Mouse (Mus musculus) limb, embryonic 12.5 days (tissue): ENCODE data around the gene Ablim1. TPM values are rescaled to one million over a fixed set of nuclear protein-coding genes. Genes with fewer than 3 reads are reported as not detected.

ENCODE experiments used
- ATAC-seq: fragments of 200-750 bp; cut with Nextera tagmentation; 2 replicates; pipeline ENCODE4 v1.8.0; 2017; ENCODE audit warnings: low read depth, moderate TSS enrichment; ENCODE audit not compliant: insufficient number of reproducible peaks, insufficient read depth, low FRiP score, low TSS enrichment
- H3K27ac ChIP-seq: fragments of 300-500 bp; sonication (generic); 2 replicates; pipeline ENCODE4 v1.5.1; 2016; ENCODE audit warnings: mild to moderate bottlenecking, moderate library complexity
- H3K27me3 ChIP-seq: fragments of 300-500 bp; sonication (generic); 2 replicates; pipeline ENCODE4 v1.6.1; 2016; ENCODE audit warnings: mild to moderate bottlenecking, moderate library complexity
- H3K36me3 ChIP-seq: fragments of 300-500 bp; sonication (generic); 2 replicates; pipeline ENCODE4 v1.6.1; 2016; ENCODE audit warnings: mild to moderate bottlenecking, moderate library complexity
- H3K4me1 ChIP-seq: fragments of 300-500 bp; sonication (generic); replicated peaks from 2 replicates; pipeline ENCODE4 v1.6.1; 2016
- H3K4me2 ChIP-seq: fragments of 300-500 bp; sonication (generic); 2 replicates; pipeline ENCODE4 v1.6.1; 2016; ENCODE audit warnings: mild to moderate bottlenecking, moderate library complexity
- H3K4me3 ChIP-seq: fragments of 300-500 bp; sonication (generic); replicated peaks from 2 replicates; pipeline ENCODE4 v1.5.1; 2016; ENCODE audit warnings: mild to moderate bottlenecking
- H3K9ac ChIP-seq: fragments of 300-500 bp; sonication (generic); replicated peaks from 2 replicates; pipeline ENCODE4 v1.6.1; 2016; ENCODE audit warnings: mild to moderate bottlenecking, moderate library complexity
- H3K9me3 ChIP-seq: fragments of 300-500 bp; sonication (generic); 2 replicates; pipeline ENCODE4 v1.6.1; 2016; ENCODE audit warnings: mild to moderate bottlenecking, moderate library complexity
- WGBS: fragments of 180-500 bp; shearing (Covaris S2); methylation state at CpG from one replicate; pipeline ENCODE4 v1.1.7; 2016; 5-methylcytosine and 5-hydroxymethylcytosine counted together
- polyA plus RNA-seq: library from polyadenylated mRNA; unstranded; fragments of >200 nt; fragmentation: Nextera tagmentation; extraction: Ambion mirVana; gene quantifications from 2 replicates; pipeline ENCODE4 v1.2.1, GENCODE M21; 2016

Ablim1 gene
- polyA plus RNA-seq, 1 experiment from 2014 or later, result 22.1 TPM

DNA sequence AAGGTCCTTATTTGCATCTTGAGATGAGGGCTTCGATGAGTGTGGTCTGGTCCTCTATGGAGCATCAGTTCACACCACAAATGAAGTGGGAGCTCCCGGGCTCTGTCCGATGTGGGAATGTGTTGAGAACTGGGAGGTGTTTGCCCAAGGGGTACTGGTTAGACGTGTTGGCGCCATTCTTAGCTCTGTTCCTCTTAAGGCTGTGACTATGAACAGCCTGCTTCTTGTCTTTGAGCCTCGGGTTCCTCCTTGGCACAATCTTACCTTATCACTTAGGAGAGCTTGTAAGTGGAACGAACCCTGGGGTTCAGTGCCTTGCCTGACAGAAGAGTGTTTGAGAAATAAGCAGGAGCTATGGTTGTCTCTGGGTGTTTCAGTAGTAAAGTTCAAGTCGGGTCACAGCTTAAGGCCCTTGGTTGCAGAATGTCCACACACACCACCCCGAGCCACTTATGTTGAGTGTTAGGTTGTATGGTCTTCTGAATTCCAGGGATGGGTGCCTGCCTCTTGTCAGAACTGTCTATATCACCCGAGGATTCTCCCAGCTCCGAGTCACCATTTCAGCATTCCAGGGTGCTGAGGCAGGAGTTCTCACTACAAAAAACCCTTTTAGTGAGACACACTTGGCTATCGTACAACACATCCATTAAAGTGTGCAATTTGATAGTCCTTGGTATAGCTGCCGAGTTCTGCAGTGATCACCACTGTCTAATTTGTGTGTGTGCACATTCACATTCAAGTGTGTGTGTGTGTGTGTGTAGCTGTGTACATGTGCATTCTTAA is 131.6 kb downstream of the Ablim1 start:
- Histone ChIP-seq H3K4me2 (no peak overlapping the region), H3K27me3 (no peaks in the 10 kb centered on the region), H3K36me3 (no peaks in the 10 kb centered on the region), H3K9ac (no peak overlapping the region), H3K9me3 (no peaks in the 10 kb centered on the region), H3K4me1 (peaks cover 21% of the 10 kb centered on the region), H3K4me3 (no peak overlapping the region), H3K27ac (no peak overlapping the region)
- no peak for ATAC-seq
- 89% methylated on average over 13 of the region's 13 CpGs for WGBS

DNA sequence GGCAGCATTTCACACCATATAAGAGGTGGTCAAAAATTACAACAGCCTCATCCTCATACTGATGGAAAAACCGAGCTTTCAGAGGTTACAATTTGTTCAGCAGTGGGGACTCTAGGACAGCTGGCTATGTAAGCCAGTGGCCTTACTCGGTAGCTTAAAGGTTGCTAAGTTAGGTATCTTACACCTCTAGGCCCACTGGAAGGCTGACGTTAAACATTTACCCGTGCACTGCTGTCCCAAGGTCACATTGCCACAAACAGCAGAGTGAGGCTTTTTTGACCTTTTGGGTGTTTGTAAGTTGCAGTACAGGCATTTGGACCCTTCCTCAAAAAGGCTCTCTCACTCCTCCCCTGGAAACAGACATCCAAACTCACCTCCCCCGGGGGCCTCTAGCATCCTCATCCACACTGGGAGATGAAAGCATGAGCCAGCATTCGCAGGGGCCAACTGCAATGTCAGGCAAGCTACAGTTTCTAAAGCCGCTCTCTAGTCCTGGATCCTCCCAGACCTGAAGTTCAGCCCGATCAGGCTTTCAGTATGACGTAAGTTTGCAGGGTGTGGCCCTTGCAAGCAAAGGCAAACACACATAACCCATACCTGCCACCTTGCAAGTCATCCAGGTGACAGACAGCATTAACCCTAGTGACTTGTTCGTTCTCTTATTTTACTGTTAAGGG is 132.7 kb downstream of the Ablim1 start:
- H3K4me1 ChIP-seq, result peaks cover 26% of the 10 kb centered on the region
- no peaks in the 10 kb centered on the region for H3K27me3 ChIP-seq
- WGBS, result 87% methylated on average over 10 of the region's 10 CpGs
- no peak overlapping the region for H3K27ac ChIP-seq
- H3K9ac ChIP-seq, result no peak overlapping the region
- H3K36me3 ChIP-seq, result no peaks in the 10 kb centered on the region
- no peak overlapping the region for H3K4me3 ChIP-seq
- no peak for ATAC-seq
- no peak overlapping the region for H3K4me2 ChIP-seq
- H3K9me3 ChIP-seq, result no peaks in the 10 kb centered on the region

- ATAC-seq, result no peak
- Histone ChIP-seq H3K27me3 (no peaks in the 10 kb centered on the region), H3K4me1 (peaks cover 26% of the 10 kb centered on the region), H3K4me2 (no peak overlapping the region), H3K9me3 (no peaks in the 10 kb centered on the region), H3K36me3 (no peaks in the 10 kb centered on the region), H3K9ac (no peak overlapping the region), H3K27ac (no peak overlapping the region), H3K4me3 (no peak overlapping the region)
- WGBS, result 93% methylated on average over 6 of the region's 6 CpGs
These were observed 133.4 kb downstream of the Ablim1 start for GRCm38 (mm10) chr19:57181317-57181716.

GRCm38 (mm10) chr19:57180908-57181307 is 133.8 kb downstream of the Ablim1 start:
- H3K27me3 ChIP-seq, result no peaks in the 10 kb centered on the region
- H3K4me3 ChIP-seq, result no peak overlapping the region
- H3K27ac ChIP-seq, result no peak overlapping the region
- H3K9me3 ChIP-seq, result no peaks in the 10 kb centered on the region
- no peak overlapping the region for H3K4me2 ChIP-seq
- H3K36me3 ChIP-seq, result no peaks in the 10 kb centered on the region
- ATAC-seq, result no peak
- H3K9ac ChIP-seq, result no peak overlapping the region
- WGBS, result 69% methylated on average over 3 of the region's 3 CpGs
- peaks cover 26% of the 10 kb centered on the region for H3K4me1 ChIP-seq

- Histone ChIP-seq H3K9ac (no peak overlapping the region), H3K36me3 (no peaks in the 10 kb centered on the region), H3K27ac (no peak overlapping the region; the same call in 1 of the 2 replicates), H3K4me2 (no peak overlapping the region), H3K9me3 (no peaks in the 10 kb centered on the region), H3K4me1 (peaks cover 27% of the 10 kb centered on the region), H3K27me3 (no peaks in the 10 kb centered on the region), H3K4me3 (no peak overlapping the region)
- no peak for ATAC-seq
- 19% methylated on average over 9 of the region's 9 CpGs for WGBS
These were observed 134.4 kb downstream of the Ablim1 start for GRCm38 (mm10) chr19:57180333-57180732.

DNA sequence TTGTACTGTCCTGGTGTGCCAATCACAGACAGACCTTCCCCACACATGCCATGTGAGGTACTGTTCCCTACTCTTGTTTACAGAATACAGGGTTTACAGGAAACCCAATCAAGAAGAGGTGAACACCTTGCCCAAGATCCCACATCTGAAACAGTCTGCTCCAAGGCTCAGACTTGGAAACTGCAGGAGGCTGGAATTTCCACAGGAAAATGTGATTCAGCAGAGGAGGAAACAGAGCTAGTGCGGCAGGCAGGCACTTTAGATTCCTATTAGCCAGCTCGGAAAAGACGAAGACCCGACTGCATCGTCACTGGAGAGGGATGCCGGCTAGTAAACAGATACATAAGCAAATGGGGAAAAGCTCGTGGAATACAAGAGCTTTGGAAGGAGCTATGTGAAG is 135.4 kb downstream of the Ablim1 start:
- 63% methylated on average over 7 of the region's 7 CpGs for WGBS
- no peak for ATAC-seq
- Histone ChIP-seq H3K36me3 (no peaks in the 10 kb centered on the region), H3K4me1 (peaks cover 36% of the 10 kb centered on the region), H3K9ac (no peak overlapping the region), H3K27me3 (no peaks in the 10 kb centered on the region), H3K4me3 (no peak overlapping the region), H3K27ac (no peak overlapping the region), H3K9me3 (no peaks in the 10 kb centered on the region), H3K4me2 (no peak overlapping the region)

GRCm38 (mm10) chr19:57177334-57177733 is 137.4 kb downstream of the Ablim1 start:
- H3K36me3 ChIP-seq, result no peaks in the 10 kb centered on the region
- no peak overlapping the region for H3K4me3 ChIP-seq
- H3K9ac ChIP-seq, result no peak overlapping the region
- WGBS, result 51% methylated on average over 6 of the region's 6 CpGs
- H3K4me1 ChIP-seq, result peaks cover 36% of the 10 kb centered on the region
- H3K27me3 ChIP-seq, result peaks cover 5% of the 10 kb centered on the region; the same call in 1 of the 2 replicates
- H3K4me2 ChIP-seq, result no peak overlapping the region
- no peak for ATAC-seq
- H3K27ac ChIP-seq, result no peak overlapping the region
- H3K9me3 ChIP-seq, result no peaks in the 10 kb centered on the region

- no peak overlapping the region for H3K4me2 ChIP-seq
- no peak for ATAC-seq
- H3K9ac ChIP-seq, result no peak overlapping the region
- H3K9me3 ChIP-seq, result no peaks in the 10 kb centered on the region
- H3K4me3 ChIP-seq, result no peak overlapping the region
- H3K36me3 ChIP-seq, result no peaks in the 10 kb centered on the region
- peaks cover 7% of the 10 kb centered on the region; the same call in 1 of the 2 replicates for H3K27me3 ChIP-seq
- H3K4me1 ChIP-seq, result peaks cover 24% of the 10 kb centered on the region
- H3K27ac ChIP-seq, result no peak overlapping the region
These were observed 139.6 kb downstream of the Ablim1 start for GRCm38 (mm10) chr19:57175077-57175476.

DNA sequence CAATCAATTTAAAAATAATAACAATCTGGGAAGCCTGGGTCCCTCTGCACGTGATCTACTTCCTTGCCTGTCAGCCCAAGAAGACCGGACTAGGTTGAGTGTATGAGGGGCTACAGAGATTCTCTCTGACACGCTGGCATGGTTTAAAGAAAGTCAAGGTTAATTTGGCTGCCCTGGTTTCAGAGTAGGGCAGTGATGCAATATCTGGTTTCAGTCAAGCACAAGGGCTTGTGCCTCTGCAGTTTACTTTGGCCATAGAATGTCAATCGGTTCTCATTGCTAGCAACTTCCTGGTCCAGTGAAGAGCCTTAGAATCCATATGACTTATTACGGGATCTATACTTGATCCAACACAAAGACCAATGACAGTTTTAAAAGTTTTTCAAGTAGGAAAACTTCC is 140.2 kb downstream of the Ablim1 start:
- Histone ChIP-seq H3K27ac (no peak overlapping the region), H3K4me1 (peaks cover 19% of the 10 kb centered on the region), H3K9ac (no peak overlapping the region), H3K9me3 (no peaks in the 10 kb centered on the region), H3K27me3 (peaks cover 7% of the 10 kb centered on the region; the same call in 1 of the 2 replicates), H3K36me3 (no peaks in the 10 kb centered on the region), H3K4me3 (no peak overlapping the region), H3K4me2 (no peak overlapping the region)
- ATAC-seq, result no peak
- 88% methylated on average over 5 of the region's 5 CpGs for WGBS

GRCm38 (mm10) chr19:57174045-57174444 is 140.7 kb downstream of the Ablim1 start:
- ATAC-seq, result no peak
- Histone ChIP-seq H3K9ac (no peak overlapping the region), H3K4me3 (no peak overlapping the region), H3K27me3 (peaks cover 7% of the 10 kb centered on the region; the same call in 1 of the 2 replicates), H3K27ac (no peak overlapping the region), H3K9me3 (no peaks in the 10 kb centered on the region), H3K4me1 (peaks cover 15% of the 10 kb centered on the region), H3K4me2 (no peak overlapping the region), H3K36me3 (no peaks in the 10 kb centered on the region)
- WGBS, result 81% methylated on average over 5 of the region's 5 CpGs

- 89% methylated on average over 5 of the region's 5 CpGs for WGBS
These were observed 142.4 kb downstream of the Ablim1 start for GRCm38 (mm10) chr19:57172321-57172720.

More at GRCm38 (mm10) chr19:57172321-57172720, 142.4 kb downstream of the Ablim1 start:
- no peak for ATAC-seq
- Histone ChIP-seq H3K9ac (no peak overlapping the region), H3K9me3 (no peaks in the 10 kb centered on the region), H3K27me3 (peaks cover 7% of the 10 kb centered on the region; the same call in 1 of the 2 replicates), H3K36me3 (no peaks in the 10 kb centered on the region), H3K4me1 (peaks cover 13% of the 10 kb centered on the region), H3K27ac (no peak overlapping the region), H3K4me3 (no peak overlapping the region), H3K4me2 (no peak overlapping the region)
